Mouse (Mus musculus) ES-Bruce4 (cell line): ENCODE data around the gene Cfap44.

Source experiments
- CTCF ChIP-seq: IDR thresholded peaks from one replicate; pipeline ENCODE4 v1.8.1; 2011; ENCODE audit warnings: low read depth, low read length
- POLR2A ChIP-seq: IDR thresholded peaks from one replicate; pipeline ENCODE4 v1.8.1; 2011; ENCODE audit warnings: low read length; ENCODE audit not compliant: insufficient read depth

GRCm38 (mm10) chr16:44423499-44423898 lies 28.9 kb downstream of the Cfap44 start:
- TF ChIP-seq CTCF, result no peak
- TF ChIP-seq POLR2A, result no peak
